Mouse (Mus musculus) megakaryocyte, embryonic 14.5 days (primary cell): ENCODE data around the gene Abhd12b. TPM values are rescaled to one million over a fixed set of nuclear protein-coding genes. Genes with fewer than 3 reads are reported as not detected.

Source experiments
- H3K27me3 ChIP-seq: replicated peaks from 2 replicates; pipeline ENCODE3; 2012; ENCODE audit warnings: inconsistent platforms
- H3K36me3 ChIP-seq: replicated peaks from 2 replicates; pipeline ENCODE3; 2012; ENCODE audit warnings: low read length, inconsistent platforms, mixed read lengths
- H3K4me1 ChIP-seq: 2 replicates; pipeline ENCODE4 v1.6.1; 2012; ENCODE audit warnings: inconsistent platforms
- H3K4me3 ChIP-seq: replicated peaks from 2 replicates; pipeline ENCODE3; 2012; ENCODE audit warnings: moderate library complexity, mild to moderate bottlenecking, inconsistent platforms
- H3K9me3 ChIP-seq: 2 replicates; pipeline ENCODE4 v1.6.1; 2012; ENCODE audit warnings: inconsistent platforms
- FLI1 ChIP-seq: IDR thresholded peaks from 2 replicates; pipeline ENCODE4 v1.6.1; 2012; ENCODE audit warnings: low read length, inconsistent platforms, mixed read lengths
- GATA1 ChIP-seq: IDR thresholded peaks from 3 replicates; pipeline ENCODE4 v1.6.1; 2012; ENCODE audit warnings: mixed read lengths, low read length, inconsistent platforms, borderline replicate concordance
- polyA plus RNA-seq: library from polyadenylated mRNA; stranded (reverse); fragments of >175 nt; gene quantifications from 2 replicates; pipeline ENCODE4 v1.2.3, GENCODE M21; 2012; ENCODE audit warnings: low replicate concordance; ENCODE audit not compliant: insufficient read depth

The Abhd12b gene
- polyA plus RNA-seq, 1 experiment: not detected

DNA sequence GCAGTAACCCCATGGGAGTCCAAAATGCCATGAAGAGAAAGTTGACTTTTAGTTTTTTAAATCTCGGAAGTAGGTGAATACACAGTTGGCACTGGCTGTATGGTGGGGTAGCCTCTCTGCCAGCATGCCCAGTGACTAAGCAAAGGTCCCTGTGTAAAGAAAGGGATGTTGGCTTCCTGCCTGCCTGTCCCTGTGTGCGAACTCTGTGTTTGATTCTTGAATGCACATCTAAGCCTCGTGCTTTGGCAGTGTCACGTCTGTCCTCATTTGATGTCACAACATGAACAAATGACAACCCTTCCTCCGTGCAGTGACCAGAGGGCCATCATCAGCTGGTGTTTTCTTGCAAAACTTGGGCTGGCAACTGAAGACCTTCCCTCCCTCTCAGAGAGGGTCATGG, 42.4 kb downstream of the Abhd12b start:
- Histone ChIP-seq H3K4me1 (peaks cover 5% of the 10 kb centered on the region), H3K36me3 (peaks cover 95% of the 10 kb centered on the region), H3K4me3 (no peak overlapping the region), H3K27me3 (no peaks in the 10 kb centered on the region), H3K9me3 (no peaks in the 10 kb centered on the region)
- TF ChIP-seq GATA1: no peak
- no peak for TF ChIP-seq FLI1

DNA sequence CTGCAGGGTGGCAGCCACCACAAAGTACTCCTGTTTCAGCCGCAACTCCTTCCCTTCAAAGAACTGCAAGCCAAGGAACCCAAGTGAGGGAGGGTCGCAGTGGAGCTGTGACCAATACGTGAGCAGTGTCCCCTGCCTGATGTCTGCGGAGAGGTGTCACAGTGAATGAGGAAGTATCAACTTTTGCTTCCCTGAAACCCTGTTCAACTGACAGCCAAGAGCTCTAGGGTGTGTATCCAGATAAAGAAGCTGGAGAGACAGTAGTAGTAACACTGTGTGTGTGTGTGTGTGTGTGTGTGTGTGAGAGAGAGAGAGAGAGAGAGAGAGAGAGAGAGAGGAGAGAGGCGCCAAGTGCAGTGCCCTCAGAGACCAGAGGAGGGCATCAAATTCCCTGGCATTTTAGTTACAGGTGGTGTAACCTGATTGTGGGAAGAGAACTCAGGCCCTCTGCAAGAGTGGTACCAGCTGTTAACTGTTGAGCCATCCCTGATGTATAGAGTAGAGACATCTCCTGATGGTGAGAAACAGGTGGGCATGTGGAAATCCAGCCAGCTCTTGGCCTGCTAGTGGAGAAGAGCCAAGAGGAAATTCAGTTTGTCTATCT, 48.1 kb downstream of the Abhd12b start:
- Histone ChIP-seq H3K9me3 (no peaks in the 10 kb centered on the region), H3K36me3 (peaks cover 90% of the 10 kb centered on the region), H3K27me3 (no peaks in the 10 kb centered on the region), H3K4me1 (no peaks in the 10 kb centered on the region), H3K4me3 (no peak overlapping the region)
- TF ChIP-seq GATA1 (no peak), FLI1 (no peak)

DNA sequence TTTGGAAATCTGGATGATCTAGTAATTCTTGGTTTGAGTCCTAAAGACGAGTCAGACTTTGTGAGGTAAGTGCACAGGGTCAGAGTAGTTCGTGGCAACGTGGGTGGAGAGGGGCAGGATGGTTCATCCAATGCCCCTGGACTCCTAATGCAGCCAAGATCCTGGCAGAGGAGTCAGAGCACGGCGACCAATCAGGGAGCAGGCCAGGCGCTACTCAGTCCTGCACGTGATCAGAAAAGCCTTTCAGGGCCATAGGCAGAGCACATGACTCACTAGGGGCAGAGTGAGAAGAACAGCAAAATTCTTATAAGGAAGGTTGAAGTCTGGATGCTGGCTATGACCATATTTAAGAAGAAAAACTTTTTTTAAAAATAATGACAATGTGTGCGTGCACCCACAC, 50.5 kb downstream of the Abhd12b start:
- Histone ChIP-seq H3K4me3 (no peak overlapping the region), H3K4me1 (no peaks in the 10 kb centered on the region), H3K9me3 (no peaks in the 10 kb centered on the region), H3K27me3 (no peaks in the 10 kb centered on the region), H3K36me3 (peaks cover 94% of the 10 kb centered on the region)
- TF ChIP-seq FLI1: no peak
- no peak for TF ChIP-seq GATA1

DNA sequence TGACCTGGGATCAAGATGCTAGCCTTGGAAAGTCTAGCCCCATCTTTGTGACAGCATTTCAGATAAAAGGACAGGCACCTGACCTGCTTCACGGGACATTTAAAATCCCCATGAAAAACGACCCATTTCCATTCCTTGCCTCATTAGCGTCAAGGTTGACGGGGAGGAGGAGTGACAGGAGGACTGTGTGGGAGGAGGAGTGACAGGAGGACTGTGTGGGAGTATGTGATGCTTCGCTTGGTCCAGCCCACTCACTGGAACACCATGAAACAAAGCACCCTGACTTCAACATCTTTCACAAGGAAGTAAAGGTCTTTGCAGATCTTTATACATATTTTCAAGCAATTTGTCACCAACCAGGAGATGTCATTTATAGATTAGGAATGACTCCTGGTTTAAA, 54.3 kb downstream of the Abhd12b start:
- Histone ChIP-seq H3K9me3 (no peaks in the 10 kb centered on the region), H3K27me3 (no peaks in the 10 kb centered on the region), H3K4me3 (no peak overlapping the region), H3K36me3 (peaks cover 90% of the 10 kb centered on the region), H3K4me1 (peaks cover 4% of the 10 kb centered on the region; the same call in 1 of the 2 replicates)
- no peak for TF ChIP-seq GATA1
- TF ChIP-seq FLI1: no peak

DNA sequence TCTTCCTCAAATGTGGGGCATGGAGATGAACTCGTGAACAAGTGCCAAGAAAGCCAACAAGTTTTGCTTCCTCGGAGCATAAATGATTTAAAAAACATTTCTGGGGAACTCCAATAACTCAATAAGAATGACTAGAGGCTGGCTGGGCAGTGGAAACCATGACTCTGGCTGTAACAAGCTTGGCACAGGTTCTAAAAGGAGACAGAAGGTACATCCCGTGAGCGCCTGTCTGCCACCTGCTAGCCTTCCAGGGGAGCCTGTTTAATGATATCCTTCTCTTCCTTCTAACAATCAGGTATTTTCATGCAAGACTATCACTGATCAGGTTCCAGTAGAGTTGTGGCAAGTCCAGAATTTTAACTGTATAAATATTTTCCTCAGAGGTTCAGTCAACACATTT, 58.6 kb downstream of the Abhd12b start:
- Histone ChIP-seq H3K4me3 (no peak overlapping the region), H3K9me3 (no peaks in the 10 kb centered on the region), H3K27me3 (no peaks in the 10 kb centered on the region), H3K4me1 (peaks cover 9% of the 10 kb centered on the region), H3K36me3 (peaks cover 87% of the 10 kb centered on the region)
- TF ChIP-seq GATA1 (no peak), FLI1 (no peak)

DNA sequence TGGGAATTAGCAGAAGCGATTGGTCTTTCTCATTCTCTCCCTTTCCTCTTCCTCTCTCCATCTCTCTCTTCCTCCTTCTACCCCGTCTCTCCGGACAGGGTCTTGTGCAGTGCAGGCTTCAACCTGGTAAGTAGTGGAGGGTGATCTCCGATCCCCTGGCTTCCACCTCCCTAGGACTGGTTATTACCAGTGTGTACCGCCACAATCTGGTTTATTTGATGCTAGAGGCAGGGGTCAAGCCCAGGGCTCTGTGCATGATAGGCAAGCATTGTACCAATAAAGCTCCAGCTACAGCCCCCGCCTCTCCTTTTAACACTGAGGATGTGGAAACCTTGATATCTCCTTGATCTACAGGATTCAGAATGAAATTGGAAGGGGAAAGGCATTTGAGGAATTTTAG, 59.7 kb downstream of the Abhd12b start:
- no peaks in the 10 kb centered on the region for H3K27me3 ChIP-seq
- no peaks in the 10 kb centered on the region for H3K9me3 ChIP-seq
- no peak overlapping the region for H3K4me3 ChIP-seq
- peaks cover 11% of the 10 kb centered on the region for H3K4me1 ChIP-seq
- H3K36me3 ChIP-seq: peaks cover 86% of the 10 kb centered on the region
- TF ChIP-seq GATA1 (no peak), FLI1 (no peak)

DNA sequence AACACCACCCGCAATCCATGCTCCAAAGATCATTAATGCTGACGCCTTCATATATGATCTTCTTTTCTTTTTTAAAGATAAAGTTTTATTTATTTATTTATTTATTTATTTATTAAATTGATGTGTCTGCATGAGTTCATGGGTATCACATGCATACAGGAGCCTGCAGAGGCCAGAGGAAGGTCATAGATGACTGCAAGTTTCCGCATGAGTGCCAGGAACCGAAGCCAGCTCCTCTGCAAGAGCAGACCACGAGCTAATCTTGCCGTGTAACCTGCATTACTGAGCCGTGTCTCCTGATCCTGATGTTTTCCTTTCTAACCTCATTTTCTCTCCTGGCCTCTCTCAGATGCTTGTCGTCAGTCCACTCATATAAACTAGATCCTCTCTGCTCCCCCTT, 60.3 kb downstream of the Abhd12b start:
- TF ChIP-seq GATA1 (no peak), FLI1 (no peak)
- Histone ChIP-seq H3K9me3 (no peaks in the 10 kb centered on the region), H3K27me3 (no peaks in the 10 kb centered on the region), H3K4me3 (no peak overlapping the region), H3K36me3 (peaks cover 87% of the 10 kb centered on the region), H3K4me1 (peaks cover 18% of the 10 kb centered on the region)

DNA sequence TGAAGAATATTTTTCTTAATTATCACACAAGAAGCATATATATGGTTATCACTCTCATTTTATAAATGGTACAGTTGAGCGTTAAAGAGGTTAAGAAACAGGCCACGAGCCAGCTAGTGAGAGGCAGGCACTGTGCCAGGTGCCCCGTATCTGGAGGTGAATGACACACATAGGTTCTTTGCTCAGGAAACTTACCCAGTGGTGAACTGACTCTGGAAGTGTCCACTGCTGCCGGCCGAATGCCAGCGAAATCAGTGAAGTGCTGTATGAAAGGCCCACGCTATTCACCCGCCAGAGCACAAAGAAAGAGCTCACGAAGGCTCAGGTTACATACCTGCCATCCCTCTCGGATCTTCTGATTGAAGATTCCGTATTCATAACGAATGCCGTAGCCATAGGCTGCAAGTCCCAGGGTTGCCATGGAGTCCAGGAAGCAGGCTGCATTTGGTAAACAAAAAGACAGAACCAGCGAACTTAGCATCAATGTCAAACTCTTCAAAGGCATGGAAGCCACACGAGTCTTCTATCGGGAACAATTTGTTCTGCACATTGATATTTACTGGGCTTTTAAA, 62.4 kb downstream of the Abhd12b start:
- Histone ChIP-seq H3K9me3 (no peaks in the 10 kb centered on the region), H3K4me1 (peaks cover 21% of the 10 kb centered on the region), H3K4me3 (no peak overlapping the region), H3K36me3 (peaks cover 91% of the 10 kb centered on the region), H3K27me3 (no peaks in the 10 kb centered on the region)
- TF ChIP-seq GATA1 (no peak), FLI1 (no peak)

DNA sequence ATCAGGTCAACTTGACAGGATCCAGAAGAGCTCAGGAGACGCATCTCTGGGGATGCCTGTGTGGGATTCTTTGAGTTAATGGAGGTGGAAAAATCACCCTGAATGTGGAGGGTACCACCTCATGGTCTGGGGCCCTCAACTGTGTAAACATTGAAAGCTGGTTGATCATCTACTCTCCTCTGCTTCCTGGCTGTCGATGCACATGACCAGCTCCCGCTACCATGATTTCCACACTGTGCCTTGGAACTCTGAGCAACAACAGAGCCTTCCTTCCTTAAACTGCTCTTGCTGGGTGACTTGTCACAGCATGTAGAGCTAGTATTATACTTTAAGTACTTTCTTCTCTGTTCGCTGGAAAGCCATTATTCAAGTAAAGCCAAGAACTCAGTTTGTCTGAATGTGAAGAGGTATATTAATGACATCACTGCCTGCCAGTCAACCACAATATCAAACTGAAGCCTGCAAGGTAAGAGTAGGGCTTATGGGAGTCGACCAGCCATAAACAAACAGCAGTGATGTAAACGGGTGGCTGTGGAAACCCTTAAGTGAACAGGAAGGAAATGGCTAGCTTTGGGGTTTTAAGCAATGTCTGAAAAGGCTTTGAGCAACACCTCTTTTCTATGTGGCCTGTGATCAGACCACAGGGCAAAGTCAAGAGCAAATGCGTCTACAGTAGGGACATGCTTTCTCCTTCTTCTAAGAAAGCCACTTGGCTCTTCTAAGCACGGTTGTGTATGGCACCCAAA, 65.0 kb downstream of the Abhd12b start:
- no peaks in the 10 kb centered on the region for H3K9me3 ChIP-seq
- H3K27me3 ChIP-seq: no peaks in the 10 kb centered on the region
- TF ChIP-seq FLI1 (no peak), GATA1 (no peak)

DNA sequence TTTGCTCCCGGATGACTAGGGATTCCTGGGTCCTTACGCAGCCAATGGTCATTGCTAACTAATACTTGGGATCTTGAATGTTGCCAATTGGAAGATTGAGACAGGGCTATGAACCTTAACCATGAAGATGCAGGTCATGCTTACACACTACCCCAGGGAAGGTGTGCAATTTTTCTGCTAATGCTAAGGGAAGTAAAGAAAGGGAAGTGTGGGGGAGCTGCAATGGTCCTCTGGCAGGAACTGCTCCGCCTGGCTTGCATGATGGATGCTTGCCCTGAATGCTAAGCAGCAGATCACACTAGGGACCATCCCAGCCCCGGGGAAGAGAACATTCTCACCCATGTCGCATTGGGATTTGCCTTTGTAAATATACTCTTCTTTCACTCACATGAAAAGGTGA, 67.5 kb downstream of the Abhd12b start:
- Histone ChIP-seq H3K27me3 (no peaks in the 10 kb centered on the region), H3K9me3 (no peaks in the 10 kb centered on the region), H3K4me3 (no peak overlapping the region), H3K4me1 (peaks cover 55% of the 10 kb centered on the region), H3K36me3 (peaks cover 81% of the 10 kb centered on the region)
- no peak for TF ChIP-seq GATA1
- no peak for TF ChIP-seq FLI1

More for the DNA sequence above, 65.0 kb downstream of the Abhd12b start:
- Histone ChIP-seq H3K36me3 (peaks cover 91% of the 10 kb centered on the region), H3K4me1 (peaks cover 35% of the 10 kb centered on the region), H3K4me3 (no peak overlapping the region)
